ENCODE assay signal across 9 mouse cellular contexts in the genomic region with DNA sequence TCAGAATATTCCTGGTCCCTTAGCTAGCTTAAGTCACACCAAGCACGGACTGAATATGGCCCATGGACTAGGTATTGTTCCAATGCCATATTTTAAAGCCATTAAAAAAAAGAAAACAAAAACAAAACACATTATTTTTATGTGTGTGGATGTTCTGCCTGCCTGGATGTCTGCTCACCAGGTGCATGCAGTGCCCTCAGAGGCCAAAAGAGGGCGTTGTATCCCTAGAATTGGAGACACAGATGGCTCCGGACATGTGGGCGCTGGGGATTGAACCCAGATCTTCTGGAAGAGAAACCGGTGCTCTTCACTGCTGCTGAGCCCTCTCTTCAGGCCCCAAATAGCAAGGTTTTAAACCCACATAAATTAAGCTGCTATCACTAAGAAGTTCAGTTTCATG. TPM values are rescaled to one million over a fixed set of nuclear protein-coding genes. Genes with fewer than 3 reads are reported as not detected.
A peak's percentile ranks its signal among the peaks of the same experiment; 100 is the strongest.
DNase-seq lines count a peak whose midpoint lies in the region; ATAC-seq and TF ChIP-seq lines count a peak whose summit lies in the region.
"Had no signal": no experiment of that assay in that cellular context is flagged by ENCODE, and none has a peak within 500 bp of the region (broad histone marks: within the 10 kb centered on the region; RNA-seq: fewer than 3 reads in every experiment).

No protein-coding gene starts in this region.

- no peak overlapping the region for H3K4me3 ChIP-seq in olfactory bulb, adult 2 months (ENCODE audit: insufficient read depth, low read depth, low read length)
- H3K4me3 ChIP-seq: limb, embryonic 15.5 days had no signal

- WGBS in olfactory bulb, adult 2 months: 47% methylated on average over 5 of the region's 5 CpGs

- TF ChIP-seq POLR2A in olfactory bulb, adult 2 months (IDR thresholded peaks at IDR 0.05; ENCODE audit: insufficient read depth, low read depth, low read length): no peak

- peak; percentile 56 for DNase-seq in heart, postnatal 4 days
- DNase-seq in heart, adult 9 months (ENCODE audit: low spot score in 2 of 2): no peak
- DNase-seq in right cerebral cortex, adult 2 months (ENCODE audit: low spot score in 2 of 2): peak; percentile 62 to 67
- no peak for DNase-seq in right cerebral cortex, postnatal 10 days (ENCODE audit: low spot score in 2 of 2)
- DNase-seq in embryo, embryonic 10 days (ENCODE audit: low spot score): peak; percentile 59
- DNase-seq in spleen, adult 12 weeks (ENCODE audit: low spot score): no peak

- peak; percentile 47; the same call in 1 of the 2 replicates for TF ChIP-seq CTCF in olfactory bulb, adult 2 months (IDR thresholded peaks at IDR 0.05; ENCODE audit: insufficient read depth, low read depth, low read length)

- H3K4me1 ChIP-seq in olfactory bulb, adult 2 months (ENCODE audit: control insufficient read depth, insufficient read depth, low read length): peaks cover 33% of the 10 kb centered on the region

- H3K27ac ChIP-seq in olfactory bulb, adult 2 months (ENCODE audit: insufficient read depth, low read depth, low read length): no peak overlapping the region
- H3K27ac ChIP-seq: limb, embryonic 15.5 days had no signal

- no peak for ATAC-seq in erythroid progenitor cell, adult 5-6 weeks (replicated peaks; ENCODE audit: low FRiP score, poor library complexity, severe bottlenecking)

RNA-seq across cellular contexts. Expression of a gene that starts 9.9 kb away (rescaled TPM):
- 10 to 100 TPM; 64.5 to 66.8 TPM for total RNA-seq in heart, postnatal 4 days (2021)
- not detected in 2 replicates for polyA plus RNA-seq in olfactory bulb, adult 2 months (2012; ENCODE audit: insufficient read depth, insufficient read length, low replicate concordance, missing spikeins)
- not detected in 2 replicates for total RNA-seq in erythroid progenitor cell, adult 5-6 weeks (2015; ENCODE audit: low replicate concordance)
- 0.45 TPM in 1 of 2 replicates, not detected in the other for total RNA-seq in erythroid progenitor cell, adult 5-6 weeks (2017; ENCODE audit: low replicate concordance)

RNA-seq across cellular contexts. Expression of a gene that starts 14.0 kb away (rescaled TPM):
- total RNA-seq in heart, postnatal 4 days (2021): 1 to 10 TPM; 2.1 to 2.3 TPM
- polyA plus RNA-seq in olfactory bulb, adult 2 months (2012; ENCODE audit: insufficient read depth, insufficient read length, low replicate concordance, missing spikeins): not detected in 2 replicates
- total RNA-seq in erythroid progenitor cell, adult 5-6 weeks (2015; ENCODE audit: low replicate concordance): not detected in 2 replicates
- total RNA-seq in erythroid progenitor cell, adult 5-6 weeks (2017; ENCODE audit: low replicate concordance): not detected in 2 replicates

RNA-seq across cellular contexts. Expression of a gene that starts 33.2 kb away (rescaled TPM):
- total RNA-seq in heart, postnatal 4 days (2021): 10 to 100 TPM; 29.9 to 31.1 TPM
- 128 TPM in 1 of 2 replicates, not detected in the other for polyA plus RNA-seq in olfactory bulb, adult 2 months (2012; ENCODE audit: insufficient read depth, insufficient read length, low replicate concordance, missing spikeins)
- 48.2 and 55.5 TPM in 2 replicates for total RNA-seq in erythroid progenitor cell, adult 5-6 weeks (2015; ENCODE audit: low replicate concordance)
- 62.2 and 75.7 TPM in 2 replicates for total RNA-seq in erythroid progenitor cell, adult 5-6 weeks (2017; ENCODE audit: low replicate concordance)

RNA-seq across cellular contexts. Expression of a gene that starts 35.4 kb away (rescaled TPM):
- 100 to 1,000 TPM; 115 to 119 TPM for total RNA-seq in heart, postnatal 4 days (2021)
- polyA plus RNA-seq in olfactory bulb, adult 2 months (2012; ENCODE audit: insufficient read depth, insufficient read length, low replicate concordance, missing spikeins): not detected in 2 replicates
- 0.84 and 1.4 TPM in 2 replicates for total RNA-seq in erythroid progenitor cell, adult 5-6 weeks (2015; ENCODE audit: low replicate concordance)
- 0.15 and 3.5 TPM in 2 replicates for total RNA-seq in erythroid progenitor cell, adult 5-6 weeks (2017; ENCODE audit: low replicate concordance)

RNA-seq across cellular contexts. Expression of a gene that starts 51.1 kb away (rescaled TPM):
- total RNA-seq in heart, postnatal 4 days (2021): 1 to 10 TPM; 1.0 to 1.1 TPM
- not detected in 2 replicates for polyA plus RNA-seq in olfactory bulb, adult 2 months (2012; ENCODE audit: insufficient read depth, insufficient read length, low replicate concordance, missing spikeins)
- total RNA-seq in erythroid progenitor cell, adult 5-6 weeks (2015; ENCODE audit: low replicate concordance): 23.8 and 31.4 TPM in 2 replicates
- total RNA-seq in erythroid progenitor cell, adult 5-6 weeks (2017; ENCODE audit: low replicate concordance): 5.5 and 7.1 TPM in 2 replicates

Comparison
In these comparisons a context has a peak if more than half of its experiments do, and no peak if none do; other contexts are left out.
1. DNase-seq: peak in heart, postnatal 4 days (single experiment), right cerebral cortex, adult 2 months (2 of 2) and embryo, embryonic 10 days (single experiment); none in heart, adult 9 months (0 of 2), right cerebral cortex, postnatal 10 days (0 of 2) and spleen, adult 12 weeks (single experiment).
2. RNA of a gene that starts 9.9 kb away (total RNA-seq): 64.5 to 66.8 TPM in heart, postnatal 4 days; 0.45 TPM in erythroid progenitor cell, adult 5-6 weeks; every median in the first group is over 10 times any median in the second.